Mouse (Mus musculus) hindbrain, embryonic 16.5 days (tissue): ENCODE results near the gene Vdac1. TPM values are rescaled to one million over a fixed set of nuclear protein-coding genes. Genes with fewer than 3 reads are reported as not detected.

Experiments
- ATAC-seq: fragments of 200-750 bp; cut with Nextera tagmentation; 2 replicates; pipeline ENCODE4 v1.8.0; 2017; ENCODE audit warnings: moderate TSS enrichment, moderate library complexity
- H3K27ac ChIP-seq: fragments of 300-500 bp; sonication (generic); 2 replicates; pipeline ENCODE4 v1.5.1; 2014; ENCODE audit warnings: low read depth, mild to moderate bottlenecking, control low read depth, low read length, moderate library complexity
- H3K27me3 ChIP-seq: fragments of 300-500 bp; sonication (generic); replicated peaks from 2 replicates; pipeline ENCODE4 v1.6.1; 2014; ENCODE audit warnings: low read length; ENCODE audit not compliant: control insufficient read depth, insufficient read depth
- H3K36me3 ChIP-seq: fragments of 300-500 bp; sonication (generic); 2 replicates; pipeline ENCODE4 v1.6.1; 2014; ENCODE audit warnings: mild to moderate bottlenecking, low read length, moderate library complexity, mixed read lengths; ENCODE audit not compliant: control insufficient read depth, insufficient read depth
- H3K4me1 ChIP-seq: fragments of 300-500 bp; sonication (generic); 2 replicates; pipeline ENCODE4 v1.6.1; 2014; ENCODE audit warnings: low read depth, low read length; ENCODE audit not compliant: control insufficient read depth, insufficient read depth
- H3K4me2 ChIP-seq: fragments of 300-500 bp; sonication (generic); 2 replicates; pipeline ENCODE4 v1.6.1; 2014; ENCODE audit warnings: mild to moderate bottlenecking, low read length, control low read depth, moderate library complexity
- H3K4me3 ChIP-seq: fragments of 300-500 bp; sonication (generic); 2 replicates; pipeline ENCODE4 v1.5.1; 2014; ENCODE audit warnings: mild to moderate bottlenecking, low read length, control low read depth, moderate library complexity
- H3K9ac ChIP-seq: fragments of 300-500 bp; sonication (generic); 2 replicates; pipeline ENCODE4 v1.6.1; 2014; ENCODE audit warnings: low read depth, mild to moderate bottlenecking, control low read depth, low read length, moderate library complexity
- H3K9me3 ChIP-seq: fragments of 300-500 bp; sonication (generic); 2 replicates; pipeline ENCODE4 v1.6.1; 2014; ENCODE audit warnings: mild to moderate bottlenecking, low read length, moderate library complexity; ENCODE audit not compliant: control insufficient read depth
- WGBS: fragments of 180-500 bp; shearing (Covaris S2); extraction: QIAGEN DNeasy Blood & Tissue Kit; methylation state at CpG from one replicate; pipeline ENCODE4 v1.1.7; 2014; 5-methylcytosine and 5-hydroxymethylcytosine counted together
- polyA plus RNA-seq: library from polyadenylated mRNA; unstranded; fragments of >200 nt; fragmentation: Nextera tagmentation; extraction: Ambion mirVana; gene quantifications from 2 replicates; pipeline ENCODE4 v1.2.1, GENCODE M21; 2015

The Vdac1 gene
- polyA plus RNA-seq, 1 experiment from 2014 or later: 440 TPM

DNA sequence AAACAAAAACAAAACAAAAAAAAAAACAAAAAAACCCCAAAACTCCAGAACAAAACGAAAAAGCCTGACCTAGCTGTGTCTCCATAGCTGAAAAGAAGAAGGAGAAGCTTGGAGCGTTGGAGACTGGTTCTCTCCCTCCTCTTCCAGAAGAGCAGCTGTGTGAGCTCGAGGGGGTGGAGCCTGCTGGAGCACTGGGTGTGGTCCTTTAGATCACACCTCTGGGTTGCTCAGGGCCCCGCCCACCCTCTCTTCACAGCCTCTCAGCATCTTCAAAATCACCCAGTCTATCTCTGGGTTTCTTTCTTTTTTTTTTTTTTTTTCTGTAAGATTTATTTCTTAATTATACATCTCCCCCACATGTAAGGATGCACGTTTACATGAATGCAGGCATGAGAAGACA, 58.6 kb downstream of the Vdac1 start:
- ATAC-seq: no peak
- Histone ChIP-seq H3K4me3 (no peak overlapping the region), H3K36me3 (no peaks in the 10 kb centered on the region), H3K9me3 (no peaks in the 10 kb centered on the region), H3K27me3 (peaks cover 2% of the 10 kb centered on the region; the same call in 1 of the 2 replicates), H3K4me1 (no peaks in the 10 kb centered on the region), H3K27ac (no peak overlapping the region), H3K9ac (no peak overlapping the region), H3K4me2 (no peak overlapping the region)
- WGBS: 55% methylated on average over 5 of the region's 5 CpGs

DNA sequence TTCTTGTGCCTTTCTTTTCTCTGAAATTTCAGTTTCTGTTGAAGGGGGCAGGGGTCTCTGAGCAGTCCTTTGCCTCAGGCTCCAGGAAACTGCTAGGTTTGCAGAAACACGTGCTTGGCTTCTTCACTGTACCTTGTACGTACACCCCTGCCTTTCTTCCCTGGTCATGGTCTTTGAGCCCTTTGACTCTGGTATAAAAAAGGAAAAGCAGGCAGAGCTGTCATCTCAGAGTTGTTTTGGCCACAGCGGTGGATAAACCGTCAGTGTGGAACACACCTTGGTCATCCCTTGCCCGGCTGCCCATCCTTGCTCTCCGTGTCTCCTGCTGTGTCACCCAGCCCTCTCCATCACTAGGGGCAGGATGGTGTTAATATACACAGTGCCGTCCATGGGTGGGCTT, 59.2 kb downstream of the Vdac1 start:
- H3K9me3 ChIP-seq: no peaks in the 10 kb centered on the region
- H3K9ac ChIP-seq: no peak overlapping the region
- no peak overlapping the region for H3K4me2 ChIP-seq
- H3K4me1 ChIP-seq: no peaks in the 10 kb centered on the region
- no peak for ATAC-seq
- WGBS: 82% methylated on average over 7 of the region's 7 CpGs
- H3K36me3 ChIP-seq: no peaks in the 10 kb centered on the region
- peaks cover 2% of the 10 kb centered on the region; the same call in 1 of the 2 replicates for H3K27me3 ChIP-seq
- no peak overlapping the region for H3K27ac ChIP-seq
- no peak overlapping the region for H3K4me3 ChIP-seq

DNA sequence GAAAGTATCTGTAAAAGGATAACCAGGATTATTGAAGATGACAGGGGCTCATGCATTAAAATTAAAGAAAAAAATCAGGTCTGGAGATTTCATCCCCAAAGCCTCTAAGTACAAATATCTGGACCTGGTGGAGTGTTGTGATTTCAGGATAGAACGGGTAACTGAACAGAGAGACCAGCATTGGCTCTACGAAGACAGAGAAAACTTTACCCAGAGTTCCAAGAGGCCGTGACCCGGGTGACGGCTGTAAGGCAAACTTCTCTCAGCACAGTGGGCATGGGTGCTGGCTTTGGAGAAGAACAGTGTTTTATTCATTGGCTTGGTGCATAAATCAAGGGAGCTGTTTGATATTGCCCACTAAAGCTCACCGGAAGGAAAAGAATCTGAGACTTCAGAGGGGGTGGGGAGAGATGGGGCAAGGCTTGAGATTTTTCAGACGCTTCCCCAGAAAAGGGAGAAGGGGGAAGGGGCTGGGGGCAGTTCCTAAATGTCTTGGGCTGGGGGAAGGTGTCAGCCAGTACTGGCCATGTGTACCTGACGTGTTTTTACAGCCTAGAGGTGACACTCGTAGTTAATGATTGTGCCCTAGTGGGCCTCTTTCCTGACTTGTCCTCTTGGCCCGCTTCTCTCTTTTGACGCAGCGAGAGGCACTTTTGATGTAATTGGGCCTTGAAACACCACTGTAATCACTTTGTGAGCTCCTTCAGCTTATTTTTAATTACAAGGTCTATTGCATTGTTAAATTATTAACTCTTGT, 59.8 kb downstream of the Vdac1 start:
- H3K27me3 ChIP-seq: peaks cover 2% of the 10 kb centered on the region; the same call in 1 of the 2 replicates
- H3K4me3 ChIP-seq: no peak overlapping the region
- H3K4me2 ChIP-seq: no peak overlapping the region
- no peak overlapping the region for H3K9ac ChIP-seq
- ATAC-seq: no peak
- no peak overlapping the region for H3K27ac ChIP-seq
- WGBS: 68% methylated on average over 12 of the region's 12 CpGs
- H3K9me3 ChIP-seq: no peaks in the 10 kb centered on the region
- no peaks in the 10 kb centered on the region for H3K4me1 ChIP-seq
- H3K36me3 ChIP-seq: no peaks in the 10 kb centered on the region

GRCm38 (mm10) chr11:52421053-52421778, 60.6 kb downstream of the Vdac1 start:
- Histone ChIP-seq H3K4me2 (no peak overlapping the region), H3K36me3 (no peaks in the 10 kb centered on the region), H3K9me3 (no peaks in the 10 kb centered on the region), H3K27ac (no peak overlapping the region), H3K4me3 (no peak overlapping the region), H3K27me3 (peaks cover 2% of the 10 kb centered on the region; the same call in 1 of the 2 replicates), H3K4me1 (no peaks in the 10 kb centered on the region), H3K9ac (no peak overlapping the region)
- 0 out of 2 replicates have a peak, but pooled peaks have one; percentile 42 for ATAC-seq
- WGBS: 33% methylated on average over 12 of the region's 12 CpGs

DNA sequence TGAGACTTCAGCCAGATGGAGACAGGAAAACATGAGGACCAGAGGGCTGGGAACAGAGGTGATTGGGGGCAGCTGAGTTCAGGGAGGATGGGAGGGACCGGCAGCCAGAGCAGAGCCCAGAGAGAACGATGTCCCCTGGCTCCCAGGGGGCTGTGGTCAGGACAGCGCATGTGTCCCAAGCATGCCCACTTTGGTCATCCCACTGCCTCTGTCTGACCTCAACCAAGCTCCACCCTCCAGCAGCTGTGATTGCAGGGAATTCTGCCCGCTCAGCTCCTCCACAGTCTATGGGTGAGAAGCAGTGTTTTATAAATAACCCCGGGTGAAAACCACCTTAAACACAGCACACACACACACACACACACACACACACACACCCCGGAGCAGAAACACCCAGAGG, 68.8 kb downstream of the Vdac1 start:
- no peaks in the 10 kb centered on the region for H3K9me3 ChIP-seq
- no peak overlapping the region for H3K4me2 ChIP-seq
- H3K4me1 ChIP-seq: no peaks in the 10 kb centered on the region
- no peak for ATAC-seq
- H3K36me3 ChIP-seq: no peaks in the 10 kb centered on the region
- 70% methylated on average over 6 of the region's 6 CpGs for WGBS
- no peak overlapping the region for H3K9ac ChIP-seq
- no peaks in the 10 kb centered on the region for H3K27me3 ChIP-seq
- no peak overlapping the region for H3K27ac ChIP-seq
- no peak overlapping the region for H3K4me3 ChIP-seq

GRCm38 (mm10) chr11:52431594-52431993, 70.9 kb downstream of the Vdac1 start:
- H3K4me1 ChIP-seq: no peaks in the 10 kb centered on the region
- H3K36me3 ChIP-seq: no peaks in the 10 kb centered on the region
- no peak overlapping the region for H3K9ac ChIP-seq
- H3K27ac ChIP-seq: no peak overlapping the region
- no peaks in the 10 kb centered on the region for H3K9me3 ChIP-seq
- H3K4me2 ChIP-seq: no peak overlapping the region
- H3K27me3 ChIP-seq: peaks cover 2% of the 10 kb centered on the region; the same call in 1 of the 2 replicates
- WGBS: 28% methylated on average over 5 of the region's 5 CpGs
- no peak overlapping the region for H3K4me3 ChIP-seq
- ATAC-seq: peak; percentile 91

GRCm38 (mm10) chr11:52432148-52432547, 71.5 kb downstream of the Vdac1 start:
- Histone ChIP-seq H3K9me3 (no peaks in the 10 kb centered on the region), H3K4me1 (no peaks in the 10 kb centered on the region), H3K4me2 (no peak overlapping the region), H3K36me3 (no peaks in the 10 kb centered on the region), H3K27me3 (peaks cover 2% of the 10 kb centered on the region; the same call in 1 of the 2 replicates), H3K4me3 (no peak overlapping the region), H3K27ac (no peak overlapping the region), H3K9ac (no peak overlapping the region)
- WGBS: 81% methylated on average over 5 of the region's 5 CpGs
- ATAC-seq: no peak

- WGBS: 81% methylated on average over 8 of the region's 8 CpGs
- Histone ChIP-seq H3K4me3 (no peak overlapping the region), H3K4me1 (no peaks in the 10 kb centered on the region), H3K9ac (no peak overlapping the region), H3K4me2 (no peak overlapping the region), H3K27ac (no peak overlapping the region), H3K27me3 (peaks cover 5% of the 10 kb centered on the region; the same call in 1 of the 2 replicates), H3K9me3 (no peaks in the 10 kb centered on the region), H3K36me3 (no peaks in the 10 kb centered on the region)
- no peak for ATAC-seq
Measured at GRCm38 (mm10) chr11:52433076-52433796, 72.6 kb downstream of the Vdac1 start.

- Histone ChIP-seq H3K4me3 (no peak overlapping the region), H3K27me3 (peaks cover 5% of the 10 kb centered on the region; the same call in 1 of the 2 replicates), H3K9me3 (no peaks in the 10 kb centered on the region), H3K4me1 (no peaks in the 10 kb centered on the region), H3K36me3 (no peaks in the 10 kb centered on the region), H3K4me2 (no peak overlapping the region), H3K9ac (no peak overlapping the region), H3K27ac (no peak overlapping the region)
- 59% methylated on average over 2 of the region's 2 CpGs for WGBS
- ATAC-seq: no peak
Measured at GRCm38 (mm10) chr11:52433797-52434195, 73.1 kb downstream of the Vdac1 start.
